Mouse (Mus musculus): ENCODE results near the gene Kmo. TPM values are rescaled to one million over a fixed set of nuclear protein-coding genes. Genes with fewer than 3 reads are reported as not detected.

The Kmo gene
- total RNA-seq, 1 experiment: not detected

GRCm38 (mm10) chr1:175680995-175681394 lies 60.8 kb downstream of the Kmo start:
- H3K36me3 ChIP-seq (ENCODE audit: control insufficient read depth, insufficient read depth, low read length, poor library complexity, severe bottlenecking): no peaks in the 10 kb centered on the region
- DNase-seq (ENCODE audit: low read depth, low spot score): no peak
- H3K9me3 ChIP-seq (ENCODE audit: control insufficient read depth, insufficient read depth, low read depth, low read length): no peaks in the 10 kb centered on the region
- no peaks in the 10 kb centered on the region for H3K4me1 ChIP-seq (ENCODE audit: control insufficient read depth in 2 of 2, insufficient read depth in 2 of 2, low read length in 2 of 2, poor library complexity in 1 of 2)
- TF ChIP-seq HCFC1 (IDR thresholded peaks at IDR 0.05; ENCODE audit: borderline replicate concordance, insufficient read depth, low read length): no peak
- in situ Hi-C loops (cut with MboI; ENCODE audit: low sequenced_read_pairs in 2 of 2, unreplicated experiment in 2 of 2): no loop called here
- H3K27ac ChIP-seq (ENCODE audit: insufficient read depth, low read depth, low read length, poor library complexity, severe bottlenecking): no peak overlapping the region
- no peak overlapping the region for H3K4me3 ChIP-seq (ENCODE audit: insufficient read depth in 1 of 2, low read depth in 1 of 2, low read length in 2 of 2, poor library complexity in 1 of 2, severe bottlenecking in 1 of 2)
- H3K9ac ChIP-seq (ENCODE audit: insufficient read depth, low read depth, low read length, poor library complexity, severe bottlenecking): no peak overlapping the region

- no peak for TF ChIP-seq ZC3H11A (IDR thresholded peaks at IDR 0.05; ENCODE audit: borderline replicate concordance, low read depth, low read length)
- TF ChIP-seq CHD2 (IDR thresholded peaks at IDR 0.05; ENCODE audit: low read depth, low read length): no peak
- Histone ChIP-seq H3K36me3 (ENCODE audit: control insufficient read depth, insufficient read depth, low read length, poor library complexity, severe bottlenecking) (peaks cover 5% of the 10 kb centered on the region), H3K27ac (ENCODE audit: insufficient read depth, low read depth, low read length, poor library complexity, severe bottlenecking) (no peak overlapping the region), H3K9ac (ENCODE audit: insufficient read depth, low read depth, low read length, poor library complexity, severe bottlenecking) (peak overlapping the region; percentile 85), H3K4me1 (ENCODE audit: control insufficient read depth in 2 of 2, insufficient read depth in 2 of 2, low read length in 2 of 2, poor library complexity in 1 of 2) (no peaks in the 10 kb centered on the region), H3K4me3 (ENCODE audit: insufficient read depth in 1 of 2, low read depth in 1 of 2, low read length in 2 of 2, poor library complexity in 1 of 2, severe bottlenecking in 1 of 2) (peak overlapping the region; percentile 72 to 95), H3K9me3 (ENCODE audit: control insufficient read depth, insufficient read depth, low read depth, low read length) (no peaks in the 10 kb centered on the region)
- in situ Hi-C loops (cut with MboI; ENCODE audit: low sequenced_read_pairs in 2 of 2, unreplicated experiment in 2 of 2): no loop called here
- DNase-seq (ENCODE audit: low read depth, low spot score): no peak
Observed at GRCm38 (mm10) chr1:175691686-175692245, 71.6 kb downstream of the Kmo start.

- TF ChIP-seq ZNF384 (IDR thresholded peaks at IDR 0.05; ENCODE audit: low read depth, low read length) (no peak), HCFC1 (IDR thresholded peaks at IDR 0.05; ENCODE audit: borderline replicate concordance, insufficient read depth, low read length) (0 out of 2 replicates have a peak, but pooled peaks have one; percentile 45), ZC3H11A (IDR thresholded peaks at IDR 0.05; ENCODE audit: borderline replicate concordance, low read depth, low read length) (no peak)
- H3K4me3 ChIP-seq (ENCODE audit: insufficient read depth in 1 of 2, low read depth in 1 of 2, low read length in 2 of 2, poor library complexity in 1 of 2, severe bottlenecking in 1 of 2): peak within 1 kb of the TSS; percentile 72 to 95
- peaks cover 5% of the 10 kb centered on the region for H3K36me3 ChIP-seq (ENCODE audit: control insufficient read depth, insufficient read depth, low read length, poor library complexity, severe bottlenecking)
- no peaks in the 10 kb centered on the region for H3K4me1 ChIP-seq (ENCODE audit: control insufficient read depth in 2 of 2, insufficient read depth in 2 of 2, low read length in 2 of 2, poor library complexity in 1 of 2)
- H3K27ac ChIP-seq (ENCODE audit: insufficient read depth, low read depth, low read length, poor library complexity, severe bottlenecking): peak within 1 kb of the TSS; percentile 54; the same call in 1 of the 2 replicates
- in situ Hi-C loops (cut with MboI; ENCODE audit: low sequenced_read_pairs in 2 of 2, unreplicated experiment in 2 of 2): no loop called here
- peak within 1 kb of the TSS; percentile 85 for H3K9ac ChIP-seq (ENCODE audit: insufficient read depth, low read depth, low read length, poor library complexity, severe bottlenecking)
- peak; percentile 96 for DNase-seq (ENCODE audit: low read depth, low spot score)
- no peaks in the 10 kb centered on the region for H3K9me3 ChIP-seq (ENCODE audit: control insufficient read depth, insufficient read depth, low read depth, low read length)
Observed at GRCm38 (mm10) chr1:175692246-175692996, 72.2 kb downstream of the Kmo start, which contains the start of the genes Opn3 and Chml. TSS of gene Opn3 (minus strand) at chr1:175692776. TSS of gene Chml (minus strand) at chr1:175692901.

- H3K36me3 ChIP-seq (ENCODE audit: control insufficient read depth, insufficient read depth, low read length, poor library complexity, severe bottlenecking): peaks cover 2% of the 10 kb centered on the region; the same call in 1 of the 2 replicates
- H3K27ac ChIP-seq (ENCODE audit: insufficient read depth, low read depth, low read length, poor library complexity, severe bottlenecking): no peak overlapping the region
- in situ Hi-C loops (cut with MboI; ENCODE audit: low sequenced_read_pairs in 2 of 2, unreplicated experiment in 2 of 2): no loop called here
- peak overlapping the region; percentile 25 to 66; a peak in 3 of 4 replicates for H3K4me3 ChIP-seq (ENCODE audit: insufficient read depth in 1 of 2, low read depth in 1 of 2, low read length in 2 of 2, poor library complexity in 1 of 2, severe bottlenecking in 1 of 2)
- no peak overlapping the region for H3K9ac ChIP-seq (ENCODE audit: insufficient read depth, low read depth, low read length, poor library complexity, severe bottlenecking)
- no peak for DNase-seq (ENCODE audit: low read depth, low spot score)
- TF ChIP-seq MAFK (IDR thresholded peaks at IDR 0.05; ENCODE audit: insufficient read depth, low read depth, low read length) (no peak), HCFC1 (IDR thresholded peaks at IDR 0.05; ENCODE audit: borderline replicate concordance, insufficient read depth, low read length) (no peak)
- H3K9me3 ChIP-seq (ENCODE audit: control insufficient read depth, insufficient read depth, low read depth, low read length): no peaks in the 10 kb centered on the region
- H3K4me1 ChIP-seq (ENCODE audit: control insufficient read depth in 2 of 2, insufficient read depth in 2 of 2, low read length in 2 of 2, poor library complexity in 1 of 2): no peaks in the 10 kb centered on the region
Observed at GRCm38 (mm10) chr1:175692997-175693361, 72.8 kb downstream of the Kmo start.

- Histone ChIP-seq H3K36me3 (ENCODE audit: control insufficient read depth, insufficient read depth, low read length, poor library complexity, severe bottlenecking) (no peaks in the 10 kb centered on the region), H3K9ac (ENCODE audit: insufficient read depth, low read depth, low read length, poor library complexity, severe bottlenecking) (no peak overlapping the region), H3K4me3 (ENCODE audit: insufficient read depth in 1 of 2, low read depth in 1 of 2, low read length in 2 of 2, poor library complexity in 1 of 2, severe bottlenecking in 1 of 2) (peak overlapping the region in 1 of 2 experiments; percentile 66; a peak in 2 of 4 replicates), H3K4me1 (ENCODE audit: control insufficient read depth in 2 of 2, insufficient read depth in 2 of 2, low read length in 2 of 2, poor library complexity in 1 of 2) (no peaks in the 10 kb centered on the region), H3K27ac (ENCODE audit: insufficient read depth, low read depth, low read length, poor library complexity, severe bottlenecking) (no peak overlapping the region), H3K9me3 (ENCODE audit: control insufficient read depth, insufficient read depth, low read depth, low read length) (no peaks in the 10 kb centered on the region)
- TF ChIP-seq CHD2 (IDR thresholded peaks at IDR 0.05; ENCODE audit: low read depth, low read length) (no peak), HCFC1 (IDR thresholded peaks at IDR 0.05; ENCODE audit: borderline replicate concordance, insufficient read depth, low read length) (no peak), ZC3H11A (IDR thresholded peaks at IDR 0.05; ENCODE audit: borderline replicate concordance, low read depth, low read length) (no peak), ZNF384 (IDR thresholded peaks at IDR 0.05; ENCODE audit: low read depth, low read length) (no peak), MAFK (IDR thresholded peaks at IDR 0.05; ENCODE audit: insufficient read depth, low read depth, low read length) (no peak)
- in situ Hi-C loops (cut with MboI; ENCODE audit: low sequenced_read_pairs in 2 of 2, unreplicated experiment in 2 of 2): no loop called here
- DNase-seq (ENCODE audit: low read depth, low spot score): no peak
Observed at GRCm38 (mm10) chr1:175693429-175693960, 73.3 kb downstream of the Kmo start.
